In genomic region chr7:19290969-19291596, GRCm38 (mm10) we compare ENCODE assay signal across 8 mouse cellular contexts. TPM values are rescaled to one million over a fixed set of nuclear protein-coding genes. Genes with fewer than 3 reads are reported as not detected.
A peak's percentile ranks its signal among the peaks of the same experiment; 100 is the strongest.
DNase-seq lines count a peak whose midpoint lies in the region; ATAC-seq and TF ChIP-seq lines count a peak whose summit lies in the region.

No protein-coding gene starts in this region.

- intact Hi-C loops in heart, adult 2 months (cut with DNase I) = no loop called here

- peak overlapping the region; percentile 43 for H3K4me2 ChIP-seq in midbrain, embryonic 13.5 days (replicated peaks)

- no peak for TF ChIP-seq EP300 in heart, adult 2 months (IDR thresholded peaks at IDR 0.05; ENCODE audit: insufficient read depth, low read depth, low read length)

- H3K4me3 ChIP-seq in heart, adult 2 months = peak overlapping the region; percentile 42
- peak overlapping the region; percentile 12 for H3K4me3 ChIP-seq in midbrain, embryonic 13.5 days (replicated peaks)

- peak; percentile 53 for DNase-seq in adrenal gland, postnatal 14 days
- no peak for DNase-seq in adrenal gland, adult 8-10 months
- DNase-seq in c-Kit-positive CD71-positive TER-119-positive erythroid progenitor cells, embryonic 14.5 days (ENCODE audit: low spot score) = peak; percentile 60
- DNase-seq in heart, adult 2 months = peak; percentile 66 to 73
- peak; percentile 27 to 52 for DNase-seq in kidney, postnatal 25 days
- DNase-seq in natural killer cell, adult 2 months (ENCODE audit: low spot score in 2 of 2) = no peak
- DNase-seq in layer of hippocampus, adult 11-12 months (ENCODE audit: low spot score) = no peak

- no peaks in the 10 kb centered on the region for H3K9me3 ChIP-seq in midbrain, embryonic 13.5 days

- ATAC-seq in midbrain, embryonic 13.5 days = peak; percentile 21; the same call in 1 of the 2 replicates

- H3K27me3 ChIP-seq in heart, adult 2 months (ENCODE audit: control insufficient read depth, insufficient read depth, low read length) = no peaks in the 10 kb centered on the region
- H3K27me3 ChIP-seq in midbrain, embryonic 13.5 days = no peaks in the 10 kb centered on the region

- peak overlapping the region; percentile 79 for H3K9ac ChIP-seq in heart, adult 2 months (ENCODE audit: low read depth, low read length)
- H3K9ac ChIP-seq in midbrain, embryonic 13.5 days (replicated peaks) = peak overlapping the region; percentile 49; the same call in 1 of the 2 replicates

- 0 out of 2 replicates have a peak, but pooled peaks cover 1% of the 10 kb centered on the region for H3K79me2 ChIP-seq in heart, adult 2 months (replicated peaks; ENCODE audit: control insufficient read depth, insufficient read depth, low read length)

- no peak for TF ChIP-seq CTCF in heart, adult 2 months (IDR thresholded peaks at IDR 0.05)

- H3K27ac ChIP-seq in heart, adult 2 months = peak overlapping the region; percentile 90
- peak overlapping the region; percentile 65 for H3K27ac ChIP-seq in midbrain, embryonic 13.5 days

- no peaks in the 10 kb centered on the region for H3K36me3 ChIP-seq in heart, adult 2 months (ENCODE audit: control insufficient read depth, insufficient read depth, low read length)
- H3K36me3 ChIP-seq in midbrain, embryonic 13.5 days = peaks cover 70% of the 10 kb centered on the region

- no peaks in the 10 kb centered on the region for H3K4me1 ChIP-seq in heart, adult 2 months (ENCODE audit: control insufficient read depth, insufficient read depth, low read length)
- H3K4me1 ChIP-seq in midbrain, embryonic 13.5 days (replicated peaks) = peaks cover 20% of the 10 kb centered on the region

- 3% methylated on average over 20 of the region's 20 CpGs for WGBS in heart, adult 2 months
- WGBS in midbrain, embryonic 13.5 days = 3% methylated on average over 20 of the region's 20 CpGs

- 0 out of 2 replicates have a peak, but pooled peaks have one; percentile 33 for TF ChIP-seq POLR2A in heart, adult 2 months (IDR thresholded peaks at IDR 0.05; ENCODE audit: insufficient read depth, low read depth, low read length)

RNA-seq across cellular contexts. Expression of gene Rtn2, which starts 8.7 kb away (rescaled TPM):
- 6.0 and 7.9 TPM in 2 replicates for total RNA-seq in adrenal gland, postnatal 14 days (2021)
- total RNA-seq in adrenal gland, adult 8-10 months (2022) = 10 to 100 TPM in 1 of 4 experiments, 1 to 10 TPM in 3; 3.8 to 15.0 (median 6.8) TPM
- total RNA-seq in heart, adult 2 months (2021) = 100 to 1,000 TPM; 114 to 136 TPM
- polyA plus RNA-seq in heart, adult 2 months (2012; rRNA removed) = 273 and 340 TPM in 2 replicates
- 97.4 and 102 TPM in 2 replicates for polyA plus RNA-seq in midbrain, embryonic 13.5 days (2015; fragmentation: Nextera tagmentation; extraction: Ambion mirVana)

RNA-seq across cellular contexts. Expression of gene Ppm1n, which starts 11.2 kb away (rescaled TPM):
- 0.19 TPM in 1 of 2 replicates, not detected in the other for total RNA-seq in adrenal gland, postnatal 14 days (2021)
- not detected for total RNA-seq in adrenal gland, adult 8-10 months (2022)
- total RNA-seq in heart, adult 2 months (2021) = under 1 TPM in 1 of 2 experiments, not detected in 1; 0.21 TPM
- polyA plus RNA-seq in heart, adult 2 months (2012; rRNA removed) = 0.09 and 0.33 TPM in 2 replicates
- polyA plus RNA-seq in midbrain, embryonic 13.5 days (2015; fragmentation: Nextera tagmentation; extraction: Ambion mirVana) = 0.34 and 0.88 TPM in 2 replicates

RNA-seq across cellular contexts. Expression of gene Fosb, which starts 18.8 kb away (rescaled TPM):
- 2.1 and 22.4 TPM in 2 replicates for total RNA-seq in adrenal gland, postnatal 14 days (2021)
- 1 to 10 TPM; 1.6 to 9.4 (median 5.6) TPM for total RNA-seq in adrenal gland, adult 8-10 months (2022)
- 1 to 10 TPM in 1 of 2 experiments, under 1 TPM in 1; 0.89 to 1.1 TPM for total RNA-seq in heart, adult 2 months (2021)
- 0.94 and 1.1 TPM in 2 replicates for polyA plus RNA-seq in heart, adult 2 months (2012; rRNA removed)
- not detected in 2 replicates for polyA plus RNA-seq in midbrain, embryonic 13.5 days (2015; fragmentation: Nextera tagmentation; extraction: Ambion mirVana)

RNA-seq across cellular contexts. Expression of gene Vasp, which starts 19.5 kb away (rescaled TPM):
- total RNA-seq in adrenal gland, postnatal 14 days (2021) = 62.0 and 79.0 TPM in 2 replicates
- 10 to 100 TPM; 44.8 to 70.6 (median 59.1) TPM for total RNA-seq in adrenal gland, adult 8-10 months (2022)
- total RNA-seq in heart, adult 2 months (2021) = 10 to 100 TPM; 25.1 to 30.8 TPM
- 43.3 and 51.5 TPM in 2 replicates for polyA plus RNA-seq in heart, adult 2 months (2012; rRNA removed)
- 28.6 and 38.0 TPM in 2 replicates for polyA plus RNA-seq in midbrain, embryonic 13.5 days (2015; fragmentation: Nextera tagmentation; extraction: Ambion mirVana)

RNA-seq across cellular contexts. Expression of gene Ercc1, which starts 53.5 kb away (rescaled TPM):
- total RNA-seq in adrenal gland, postnatal 14 days (2021) = 37.1 and 46.7 TPM in 2 replicates
- 10 to 100 TPM; 32.4 to 56.3 (median 41.6) TPM for total RNA-seq in adrenal gland, adult 8-10 months (2022)
- total RNA-seq in heart, adult 2 months (2021) = 10 to 100 TPM; 46.8 to 48.6 TPM
- 47.1 and 49.1 TPM in 2 replicates for polyA plus RNA-seq in heart, adult 2 months (2012; rRNA removed)
- 84.1 and 91.9 TPM in 2 replicates for polyA plus RNA-seq in midbrain, embryonic 13.5 days (2015; fragmentation: Nextera tagmentation; extraction: Ambion mirVana)

Comparison
In these comparisons a context has a peak if more than half of its experiments do, and no peak if none do; other contexts are left out.
1. DNase-seq: peak in adrenal gland, postnatal 14 days (single experiment), c-Kit-positive CD71-positive TER-119-positive erythroid progenitor cells, embryonic 14.5 days (single experiment), heart, adult 2 months (2 of 2) and kidney, postnatal 25 days (2 of 2); none in adrenal gland, adult 8-10 months (single experiment), natural killer cell, adult 2 months (0 of 2) and layer of hippocampus, adult 11-12 months (single experiment).
2. RNA of gene Rtn2, which starts 8.7 kb away (total RNA-seq): 114 to 136 TPM in heart, adult 2 months; 3.8 to 15.0 TPM in adrenal gland, adult 8-10 months and 6.0 to 7.9 TPM in adrenal gland, postnatal 14 days; every median in the first group is over 4 times any median in the second.